Mouse (Mus musculus): ENCODE data around the gene Cdh23. TPM values are rescaled to one million over a fixed set of nuclear protein-coding genes. Genes with fewer than 3 reads are reported as not detected.

Cdh23 gene
- polyA plus RNA-seq, 1 experiment from 2014 or later, result 0.41 TPM

DNA sequence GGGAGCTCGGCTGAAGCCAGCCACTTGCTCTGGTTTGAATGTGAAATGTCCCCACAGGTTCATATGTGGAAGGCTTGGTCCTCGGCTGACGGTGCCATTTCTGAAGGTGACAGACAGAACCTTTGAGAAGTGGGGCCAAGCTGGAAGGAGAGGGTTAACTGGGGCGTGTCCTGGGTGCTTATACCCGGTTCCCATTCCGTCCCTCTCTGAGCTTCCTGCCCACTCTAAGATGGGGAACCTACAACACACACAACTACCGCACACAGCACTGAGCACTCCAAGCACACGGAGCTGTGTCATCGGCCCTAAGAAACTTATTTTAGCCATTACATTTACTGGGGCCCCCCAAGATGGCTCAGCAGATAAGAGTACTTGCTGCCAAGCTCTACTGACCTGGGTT, 354.8 kb downstream of the Cdh23 start:
- Histone ChIP-seq H3K4me1 (replicated peaks) (peaks cover 21% of the 10 kb centered on the region), H3K4me3 (no peak overlapping the region), H3K36me3 (no peaks in the 10 kb centered on the region), H3K27me3 (ENCODE audit: insufficient read depth, poor library complexity, severe bottlenecking) (peaks cover 8% of the 10 kb centered on the region), H3K9me3 (no peaks in the 10 kb centered on the region), H3K27ac (no peak overlapping the region)
- 81% methylated on average over 9 of the region's 9 CpGs for WGBS
- DNase-seq (ENCODE audit: low spot score), result no peak

DNA sequence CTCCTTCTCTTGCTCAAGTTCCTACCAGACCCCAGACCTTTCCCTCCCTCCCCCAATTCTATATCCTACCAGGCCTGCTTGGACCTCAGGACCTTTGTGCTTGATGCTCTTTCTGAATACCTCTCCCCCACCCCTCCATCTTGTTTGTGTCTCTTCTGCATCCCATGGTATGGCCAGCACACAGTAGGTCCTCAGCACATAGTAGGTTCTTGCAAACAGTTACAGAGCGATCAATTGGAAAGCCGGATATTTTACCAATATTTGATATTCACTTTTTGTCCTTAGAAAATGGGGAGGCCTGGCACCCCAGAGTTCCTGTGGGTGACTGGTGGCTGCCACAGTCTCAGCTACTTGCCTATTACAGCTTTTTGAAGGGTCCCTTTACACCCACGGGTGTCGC, 361.3 kb downstream of the Cdh23 start:
- Histone ChIP-seq H3K9me3 (no peaks in the 10 kb centered on the region), H3K36me3 (no peaks in the 10 kb centered on the region), H3K27me3 (ENCODE audit: insufficient read depth, poor library complexity, severe bottlenecking) (no peaks in the 10 kb centered on the region), H3K4me1 (replicated peaks) (no peaks in the 10 kb centered on the region), H3K27ac (no peak overlapping the region), H3K4me3 (no peak overlapping the region)
- DNase-seq (ENCODE audit: low spot score), result no peak
- WGBS, result 93% methylated on average over 4 of the region's 4 CpGs

DNA sequence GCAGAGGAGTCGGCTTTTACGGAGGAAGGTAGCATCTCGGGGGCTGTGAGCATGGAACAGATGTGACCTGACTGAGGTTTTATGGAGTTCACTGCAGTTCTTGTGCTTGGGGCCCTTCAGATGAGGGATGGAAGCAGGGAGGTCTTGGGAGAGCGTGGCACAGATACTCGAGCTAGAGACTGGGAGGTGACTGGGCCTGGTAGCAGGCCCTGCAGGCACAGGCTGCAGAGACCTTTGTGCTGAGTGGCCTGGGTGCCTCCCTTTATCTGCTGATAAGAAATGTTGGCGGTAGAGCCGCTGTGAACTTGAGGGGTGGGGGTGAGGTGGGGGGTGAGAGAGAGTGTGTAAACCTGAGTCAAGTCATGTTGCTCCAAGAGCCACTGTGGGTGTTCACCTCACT, 361.7 kb downstream of the Cdh23 start:
- WGBS, result 77% methylated on average over 7 of the region's 7 CpGs
- Histone ChIP-seq H3K4me1 (replicated peaks) (no peaks in the 10 kb centered on the region), H3K27ac (no peak overlapping the region), H3K36me3 (no peaks in the 10 kb centered on the region), H3K4me3 (no peak overlapping the region), H3K27me3 (ENCODE audit: insufficient read depth, poor library complexity, severe bottlenecking) (no peaks in the 10 kb centered on the region), H3K9me3 (no peaks in the 10 kb centered on the region)
- DNase-seq (ENCODE audit: low spot score), result no peak

DNA sequence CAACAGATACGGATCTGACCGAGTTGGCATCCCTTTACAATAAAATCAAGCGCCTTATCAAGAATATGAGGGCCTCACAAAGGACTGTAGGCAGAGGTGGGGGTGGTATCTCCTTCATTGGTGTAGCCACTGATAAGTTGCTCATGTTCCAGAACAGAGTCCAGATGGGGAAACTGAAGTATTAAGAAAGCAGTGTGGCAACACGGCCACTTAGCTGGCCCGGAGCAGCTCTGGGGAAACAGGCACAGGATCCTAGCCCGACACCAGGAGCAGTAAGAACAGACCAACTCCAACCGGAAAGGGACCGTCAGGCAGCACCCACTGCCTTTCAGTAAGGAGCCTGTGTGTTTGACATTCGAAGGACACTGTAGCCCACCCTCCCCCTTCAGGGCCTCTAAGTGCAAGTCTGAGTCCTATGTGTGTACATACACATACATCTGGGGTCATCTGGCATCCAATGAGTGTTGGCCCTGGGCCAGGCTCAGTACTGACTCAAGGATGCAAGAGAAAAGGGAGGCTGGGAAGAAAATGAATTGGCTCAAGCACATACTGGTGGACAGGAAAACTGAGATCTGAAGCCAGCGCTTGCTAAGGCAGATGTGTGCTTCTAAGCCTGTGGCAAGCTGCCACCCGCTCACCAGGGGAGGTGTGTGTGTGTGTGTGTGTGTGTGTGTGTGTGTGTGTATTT, 367.2 kb downstream of the Cdh23 start:
- WGBS, result 87% methylated on average over 11 of the region's 11 CpGs
- no peak overlapping the region; the same call in 1 of the 2 replicates for H3K27ac ChIP-seq
- no peaks in the 10 kb centered on the region for H3K9me3 ChIP-seq
- no peak for DNase-seq (ENCODE audit: low spot score)
- H3K4me1 ChIP-seq (replicated peaks), result peaks cover 4% of the 10 kb centered on the region
- no peak overlapping the region for H3K4me3 ChIP-seq
- H3K27me3 ChIP-seq (ENCODE audit: insufficient read depth, poor library complexity, severe bottlenecking), result no peaks in the 10 kb centered on the region
- H3K36me3 ChIP-seq, result no peaks in the 10 kb centered on the region

DNA sequence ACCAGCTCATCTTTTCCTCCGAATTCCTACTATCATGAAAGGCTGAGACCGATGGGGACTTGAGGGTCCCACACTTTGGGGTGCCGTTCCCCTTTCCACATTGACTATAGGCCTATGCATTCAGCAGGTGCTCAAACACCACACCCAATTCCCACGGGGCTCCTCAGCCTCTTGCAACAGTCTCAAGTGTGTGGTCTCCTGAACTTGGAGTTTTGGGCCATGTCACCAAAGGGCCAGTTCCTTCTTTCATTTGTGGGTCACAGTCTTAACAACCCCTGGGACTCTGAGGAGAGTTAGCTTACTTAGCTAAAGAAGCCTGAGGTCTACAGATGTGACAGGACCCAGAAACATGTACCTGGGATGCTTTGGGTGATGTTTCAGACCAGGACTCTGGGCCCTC, 380.1 kb downstream of the Cdh23 start:
- no peaks in the 10 kb centered on the region for H3K36me3 ChIP-seq
- H3K27ac ChIP-seq, result no peak overlapping the region
- no peak overlapping the region for H3K4me3 ChIP-seq
- 91% methylated on average over 4 of the region's 4 CpGs for WGBS
- peaks cover 7% of the 10 kb centered on the region; the same call in 1 of the 2 replicates for H3K4me1 ChIP-seq (replicated peaks)
- DNase-seq (ENCODE audit: low spot score), result no peak
- H3K9me3 ChIP-seq, result no peaks in the 10 kb centered on the region
- no peaks in the 10 kb centered on the region for H3K27me3 ChIP-seq (ENCODE audit: insufficient read depth, poor library complexity, severe bottlenecking)

DNA sequence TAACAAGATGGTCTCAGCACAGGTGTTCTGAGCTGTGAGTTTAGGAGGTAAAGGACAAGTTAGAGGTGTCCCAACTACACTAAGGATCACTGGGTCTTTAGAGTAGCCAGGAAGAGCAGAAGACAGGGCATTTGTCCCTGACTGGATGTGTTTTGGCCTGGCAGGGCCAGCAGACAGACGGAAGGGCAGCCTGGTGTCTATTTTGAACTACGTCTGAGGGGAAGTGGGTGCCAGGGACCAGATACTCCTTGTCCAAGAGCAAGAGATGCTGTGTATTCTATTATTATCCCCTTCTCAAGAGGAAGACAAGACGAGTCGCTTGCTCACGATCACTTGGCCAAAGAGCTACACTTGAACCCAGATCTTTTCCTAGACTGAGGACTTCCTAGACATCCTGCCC, 382.7 kb downstream of the Cdh23 start:
- Histone ChIP-seq H3K27ac (no peak overlapping the region), H3K27me3 (ENCODE audit: insufficient read depth, poor library complexity, severe bottlenecking) (no peaks in the 10 kb centered on the region), H3K9me3 (no peaks in the 10 kb centered on the region), H3K4me3 (no peak overlapping the region), H3K4me1 (replicated peaks) (peaks cover 7% of the 10 kb centered on the region; the same call in 1 of the 2 replicates), H3K36me3 (no peaks in the 10 kb centered on the region)
- no peak for DNase-seq (ENCODE audit: low spot score)
- 94% methylated on average over 5 of the region's 5 CpGs for WGBS

DNA sequence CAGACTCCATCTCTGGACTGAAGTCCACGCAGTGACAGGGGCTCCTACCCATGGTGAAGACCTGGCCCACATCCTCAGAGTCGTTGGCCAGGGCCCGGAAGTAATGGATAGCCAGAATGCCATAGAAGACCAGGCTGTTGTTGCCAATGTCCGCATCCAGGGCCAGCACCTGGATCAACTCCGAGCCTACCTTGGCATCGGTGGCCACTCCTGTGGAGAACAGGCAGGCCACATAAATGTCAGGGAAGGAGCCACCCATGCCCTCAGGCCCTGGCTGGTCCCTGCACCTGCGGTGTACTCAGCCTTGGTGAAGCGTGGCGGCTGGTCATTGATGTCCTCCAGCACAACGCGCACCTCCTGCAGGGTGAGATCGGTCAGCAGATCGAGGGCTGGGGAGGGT, 385.7 kb downstream of the Cdh23 start:
- Histone ChIP-seq H3K4me1 (replicated peaks) (no peaks in the 10 kb centered on the region; the same call in 1 of the 2 replicates), H3K4me3 (no peak overlapping the region), H3K9me3 (no peaks in the 10 kb centered on the region), H3K27me3 (ENCODE audit: insufficient read depth, poor library complexity, severe bottlenecking) (no peaks in the 10 kb centered on the region), H3K36me3 (no peaks in the 10 kb centered on the region), H3K27ac (no peak overlapping the region)
- 90% methylated on average over 13 of the region's 13 CpGs for WGBS
- DNase-seq (ENCODE audit: low spot score), result no peak

DNA sequence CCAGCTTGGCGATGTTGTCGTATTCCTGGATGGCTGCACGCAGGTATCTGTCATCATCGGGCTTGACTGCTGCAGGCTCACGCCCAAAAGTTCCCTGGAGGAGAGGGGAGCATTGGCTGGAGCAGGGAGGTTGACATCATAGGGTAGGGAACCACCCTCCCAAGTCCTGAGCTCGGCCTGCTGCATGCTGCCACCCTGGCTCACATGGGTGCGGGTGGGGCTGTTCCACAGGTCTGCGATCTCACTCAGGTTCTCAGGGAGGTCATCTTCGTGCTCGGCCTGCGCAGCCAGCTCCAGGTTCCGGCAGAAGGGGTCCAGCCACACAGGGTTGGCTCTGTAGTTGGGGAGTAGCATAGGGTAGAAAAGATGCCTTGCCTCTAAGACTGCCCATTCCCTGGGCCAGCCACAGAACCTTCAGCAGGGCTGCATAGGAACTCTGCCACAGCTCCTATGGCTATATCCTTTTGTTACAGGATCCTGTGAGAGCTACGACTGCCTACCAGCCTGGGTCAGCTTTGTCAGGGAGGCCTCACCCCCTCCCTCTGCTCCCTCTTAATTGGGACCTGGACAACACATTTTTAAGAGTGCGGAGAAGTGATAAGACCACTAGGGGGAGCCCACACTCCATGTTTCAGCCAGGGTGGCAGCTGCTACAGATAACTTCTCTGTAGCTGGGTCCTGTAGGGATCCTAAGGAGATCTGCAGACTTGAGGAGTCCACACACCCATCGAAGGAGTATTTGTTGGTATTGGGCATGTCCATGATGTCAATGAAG, 391.2 kb downstream of the Cdh23 start:
- Histone ChIP-seq H3K27ac (peak overlapping the region; percentile 4; the same call in 1 of the 2 replicates), H3K36me3 (peaks cover 37% of the 10 kb centered on the region), H3K4me1 (replicated peaks) (peaks cover 18% of the 10 kb centered on the region), H3K27me3 (ENCODE audit: insufficient read depth, poor library complexity, severe bottlenecking) (no peaks in the 10 kb centered on the region), H3K4me3 (no peak overlapping the region), H3K9me3 (no peaks in the 10 kb centered on the region)
- WGBS, result 64% methylated on average over 15 of the region's 15 CpGs
- DNase-seq (ENCODE audit: low spot score), result peak; percentile 85

DNA sequence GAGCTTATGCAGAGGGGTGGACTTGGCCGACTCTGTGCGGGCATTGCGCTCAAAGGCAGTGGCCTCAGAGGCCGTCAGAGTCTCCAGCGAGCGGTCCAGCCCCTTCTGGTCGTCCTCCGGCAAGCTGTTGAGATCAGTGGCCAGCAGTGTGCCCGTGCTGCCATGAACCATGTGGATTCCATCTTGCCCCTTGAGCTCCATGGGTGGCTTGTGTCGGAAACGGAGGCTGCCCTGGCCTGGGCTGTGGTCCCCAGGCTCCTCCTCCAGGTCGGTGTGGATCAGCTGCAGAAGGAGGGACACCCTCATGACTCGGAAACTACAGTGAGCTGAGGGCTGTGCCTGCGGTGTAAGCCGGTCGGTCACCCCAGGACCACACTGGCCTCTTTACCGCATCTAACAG, 392.9 kb downstream of the Cdh23 start:
- peaks cover 53% of the 10 kb centered on the region for H3K36me3 ChIP-seq
- no peak overlapping the region for H3K27ac ChIP-seq
- no peaks in the 10 kb centered on the region for H3K27me3 ChIP-seq (ENCODE audit: insufficient read depth, poor library complexity, severe bottlenecking)
- DNase-seq (ENCODE audit: low spot score), result no peak
- 88% methylated on average over 17 of the region's 17 CpGs for WGBS
- H3K4me1 ChIP-seq (replicated peaks), result peaks cover 18% of the 10 kb centered on the region
- H3K9me3 ChIP-seq, result no peaks in the 10 kb centered on the region
- no peak overlapping the region for H3K4me3 ChIP-seq

DNA sequence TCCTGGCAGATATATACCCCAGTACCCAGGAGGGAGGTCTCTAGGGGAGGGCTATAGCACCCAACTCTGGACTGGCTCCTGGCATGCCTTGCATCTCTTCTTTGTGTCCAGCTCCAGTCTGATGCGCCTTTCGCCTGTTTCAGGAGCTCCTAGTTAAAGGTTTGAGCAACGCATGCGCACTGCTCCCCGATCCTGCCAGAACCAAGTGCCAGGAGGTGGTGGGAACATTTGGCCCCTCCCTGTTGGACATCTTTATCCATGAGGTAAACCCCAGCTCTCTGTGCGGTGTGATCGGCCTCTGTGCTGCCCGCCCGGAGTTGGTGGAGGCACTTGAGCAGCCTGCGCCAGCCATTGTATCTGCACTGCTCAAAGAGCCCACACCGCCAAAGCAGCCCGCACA, 396.7 kb downstream of the Cdh23 start:
- Histone ChIP-seq H3K9me3 (no peaks in the 10 kb centered on the region), H3K36me3 (peaks cover 86% of the 10 kb centered on the region), H3K4me3 (no peak overlapping the region), H3K27ac (no peak overlapping the region), H3K27me3 (ENCODE audit: insufficient read depth, poor library complexity, severe bottlenecking) (no peaks in the 10 kb centered on the region), H3K4me1 (replicated peaks) (peaks cover 18% of the 10 kb centered on the region)
- 97% methylated on average over 12 of the region's 12 CpGs for WGBS
- no peak for DNase-seq (ENCODE audit: low spot score)

DNA sequence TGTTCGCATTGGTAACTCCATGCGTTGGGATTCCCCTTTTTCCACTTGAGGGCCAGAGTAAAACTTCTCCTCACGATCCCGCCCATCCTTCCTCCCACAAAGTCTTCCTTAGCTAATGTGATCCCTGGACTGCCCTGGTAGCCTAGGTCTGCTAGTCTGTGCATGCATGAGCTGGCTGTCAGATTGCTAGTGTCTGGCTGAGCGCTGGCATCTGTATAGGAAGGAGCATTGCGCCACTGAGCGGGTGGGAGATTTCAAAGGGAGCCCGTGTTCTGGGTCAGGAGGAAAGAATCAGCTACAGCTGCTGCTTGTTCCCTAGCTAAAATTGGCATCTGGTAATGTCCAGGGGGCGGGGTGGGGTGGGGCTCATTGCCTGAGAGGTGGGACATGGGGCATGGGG, 400.3 kb downstream of the Cdh23 start:
- Histone ChIP-seq H3K36me3 (peaks cover 92% of the 10 kb centered on the region), H3K27ac (no peak overlapping the region), H3K27me3 (ENCODE audit: insufficient read depth, poor library complexity, severe bottlenecking) (no peaks in the 10 kb centered on the region), H3K9me3 (no peaks in the 10 kb centered on the region), H3K4me3 (no peak overlapping the region), H3K4me1 (replicated peaks) (peaks cover 7% of the 10 kb centered on the region; the same call in 1 of the 2 replicates)
- no peak for DNase-seq (ENCODE audit: low spot score)
- 91% methylated on average over 9 of the region's 9 CpGs for WGBS

DNA sequence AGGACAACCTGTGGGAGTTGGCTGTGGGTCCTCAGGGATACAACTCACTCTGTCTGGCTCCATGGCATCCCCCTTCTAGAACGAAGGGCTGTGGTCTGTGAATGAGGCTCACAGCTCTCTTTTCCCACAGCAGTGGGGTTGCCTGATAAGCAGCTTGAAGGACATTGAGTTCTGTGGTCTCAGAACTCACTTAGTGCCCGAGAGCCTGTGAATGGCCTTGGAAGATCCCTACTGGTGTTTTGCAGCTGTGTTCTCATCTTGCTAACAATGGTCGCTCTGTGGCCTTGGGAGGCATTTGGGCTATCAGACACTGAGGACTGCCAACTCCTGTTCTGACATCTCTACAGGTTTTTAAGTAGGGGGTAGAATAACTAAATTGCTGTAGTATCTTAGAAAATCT, 400.9 kb downstream of the Cdh23 start:
- H3K27me3 ChIP-seq (ENCODE audit: insufficient read depth, poor library complexity, severe bottlenecking), result no peaks in the 10 kb centered on the region
- H3K4me1 ChIP-seq (replicated peaks), result peaks cover 13% of the 10 kb centered on the region
- no peak overlapping the region for H3K4me3 ChIP-seq
- no peak for DNase-seq (ENCODE audit: low spot score)
- 93% methylated on average over 3 of the region's 3 CpGs for WGBS
- peaks cover 86% of the 10 kb centered on the region for H3K36me3 ChIP-seq
- no peak overlapping the region for H3K27ac ChIP-seq
- no peaks in the 10 kb centered on the region for H3K9me3 ChIP-seq

DNA sequence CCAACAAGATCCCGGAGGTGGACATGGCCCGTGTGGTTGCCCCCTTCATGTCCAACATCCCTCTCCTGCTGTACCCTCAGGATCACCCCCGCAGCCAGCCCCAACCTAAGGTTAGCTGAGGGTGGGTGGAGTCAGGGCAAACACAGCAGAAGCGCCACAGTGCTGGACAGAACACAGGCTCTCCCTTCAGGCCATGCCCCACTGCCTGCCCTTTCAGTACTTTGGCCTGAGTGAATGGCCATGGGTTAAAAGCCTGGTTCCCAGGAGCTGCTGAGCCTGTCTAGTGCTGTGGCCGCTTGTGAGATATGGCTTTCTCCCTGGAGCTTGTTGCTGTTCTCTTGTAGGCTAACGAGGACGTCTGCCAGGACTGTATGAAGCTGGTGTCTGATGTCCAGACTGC, 401.7 kb downstream of the Cdh23 start:
- 85% methylated on average over 7 of the region's 7 CpGs for WGBS
- DNase-seq (ENCODE audit: low spot score), result no peak
- Histone ChIP-seq H3K27me3 (ENCODE audit: insufficient read depth, poor library complexity, severe bottlenecking) (no peaks in the 10 kb centered on the region), H3K4me1 (replicated peaks) (peaks cover 21% of the 10 kb centered on the region), H3K4me3 (no peak overlapping the region), H3K9me3 (no peaks in the 10 kb centered on the region), H3K27ac (no peak overlapping the region), H3K36me3 (peaks cover 78% of the 10 kb centered on the region)

All from hindbrain, embryonic 10.5 days (tissue).